Mouse (Mus musculus): ENCODE data around the gene Thada. TPM values are rescaled to one million over a fixed set of nuclear protein-coding genes. Genes with fewer than 3 reads are reported as not detected.

Gene Thada
- total and polyA plus RNA-seq, 2 experiments from 2014 or later: 2.6 to 19.2 TPM

DNA sequence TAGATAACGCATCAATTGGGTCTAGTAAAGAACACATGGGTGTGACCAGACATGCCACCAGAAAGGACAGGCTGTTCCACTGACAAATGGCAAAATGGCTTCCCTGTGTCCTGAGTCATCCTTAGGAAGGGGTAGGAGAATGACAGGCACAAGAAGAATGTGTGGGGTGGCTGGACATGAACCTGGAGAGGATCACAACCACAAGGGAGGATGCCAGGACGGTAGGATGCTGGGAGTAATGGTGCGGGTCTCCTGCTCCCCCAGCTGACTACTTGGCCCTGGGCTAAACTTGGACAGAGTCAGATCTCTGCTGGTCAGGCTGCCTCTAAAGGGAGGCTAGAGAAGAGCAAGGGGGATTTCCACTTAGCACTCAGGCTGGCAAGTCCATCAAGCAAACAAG is 270.2 kb downstream of the Thada start:
- Histone ChIP-seq H3K4me1 (ENCODE audit: insufficient read depth) (no peaks in the 10 kb centered on the region), H3K4me3 (ENCODE audit: low read depth, low read length) (no peak overlapping the region), H3K9me3 (ENCODE audit: low read length) (no peaks in the 10 kb centered on the region), H3K27ac (ENCODE audit: low read depth, low read length) (no peak overlapping the region), H3K27me3 (ENCODE audit: insufficient read depth, low read length) (no peaks in the 10 kb centered on the region), H3K9ac (no peak overlapping the region), H3K4me2 (ENCODE audit: low read depth) (no peak overlapping the region), H3K36me3 (ENCODE audit: insufficient read depth) (peaks cover 3% of the 10 kb centered on the region; the same call in 1 of the 2 replicates)
- no peak for ATAC-seq
- no peak for TF ChIP-seq CTCF (IDR thresholded peaks at IDR 0.05; ENCODE audit: low read depth)
- WGBS: 91% methylated on average over 3 of the region's 3 CpGs
- DNase-seq: no peak

DNA sequence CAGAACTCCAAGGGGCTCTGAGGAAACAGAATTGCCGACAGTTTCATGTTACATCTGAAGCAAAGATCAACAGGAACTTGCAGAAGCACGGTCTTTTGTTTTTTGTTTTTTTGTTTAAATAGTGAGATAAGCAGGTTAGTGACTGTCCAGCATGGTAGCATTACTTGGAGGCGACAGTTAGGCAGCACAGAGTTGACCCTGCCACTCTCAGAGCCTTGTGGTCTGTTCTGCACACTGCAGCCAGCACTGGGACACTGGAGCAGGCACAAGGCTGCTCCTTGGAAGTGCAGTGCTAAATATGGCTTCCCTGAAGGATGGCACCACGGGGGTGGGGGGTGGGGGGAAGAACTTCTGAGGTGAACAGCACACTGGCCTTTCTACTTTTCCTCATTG is 271.0 kb downstream of the Thada start:
- no peaks in the 10 kb centered on the region for H3K27me3 ChIP-seq (ENCODE audit: insufficient read depth, low read length)
- H3K9me3 ChIP-seq (ENCODE audit: low read length): no peaks in the 10 kb centered on the region
- no peak for TF ChIP-seq CTCF (IDR thresholded peaks at IDR 0.05; ENCODE audit: low read depth)
- no peaks in the 10 kb centered on the region for H3K4me1 ChIP-seq (ENCODE audit: insufficient read depth)
- ATAC-seq: no peak
- DNase-seq: no peak
- no peak overlapping the region for H3K27ac ChIP-seq (ENCODE audit: low read depth, low read length)
- 66% methylated on average over 4 of the region's 4 CpGs for WGBS
- H3K4me2 ChIP-seq (ENCODE audit: low read depth): no peak overlapping the region
- no peak overlapping the region for H3K4me3 ChIP-seq (ENCODE audit: low read depth, low read length)
- no peak overlapping the region for H3K9ac ChIP-seq
- H3K36me3 ChIP-seq (ENCODE audit: insufficient read depth): peaks cover 3% of the 10 kb centered on the region; the same call in 1 of the 2 replicates

DNA sequence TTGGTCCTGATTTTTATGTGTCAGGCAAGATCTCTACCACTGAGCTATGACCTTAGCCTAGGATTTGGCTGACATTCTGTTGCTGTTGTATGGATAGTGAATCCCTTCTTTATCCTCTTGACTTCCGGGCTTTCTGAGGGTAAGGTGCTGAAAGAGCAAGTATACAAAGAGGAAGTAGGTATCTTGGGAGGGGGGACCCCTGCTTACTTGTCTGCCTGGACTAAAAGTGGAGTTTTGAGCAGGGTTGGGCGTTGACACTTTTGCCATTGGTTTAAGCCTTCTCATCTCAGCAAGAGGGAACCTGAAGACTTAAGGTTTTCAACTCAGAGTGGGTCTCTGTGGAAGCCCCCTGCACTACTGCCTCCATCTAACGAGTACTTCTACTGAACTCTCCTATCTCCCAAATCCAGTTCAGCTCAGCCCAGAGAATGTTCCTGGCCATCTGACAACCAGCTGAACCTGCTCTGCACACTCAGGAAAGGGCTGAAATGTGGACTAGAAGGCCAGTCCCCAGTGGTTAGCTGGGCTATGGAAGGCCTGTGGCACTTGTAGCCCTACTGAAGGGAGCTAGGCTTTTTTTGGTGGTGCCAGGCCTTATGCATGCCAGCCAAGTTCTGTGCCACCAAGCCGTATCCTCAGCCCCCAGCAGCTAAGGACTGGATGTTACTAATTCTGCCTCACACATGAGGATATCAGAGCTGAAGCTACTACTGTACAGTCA is 271.6 kb downstream of the Thada start:
- no peaks in the 10 kb centered on the region for H3K4me1 ChIP-seq (ENCODE audit: insufficient read depth)
- DNase-seq (no peak), ATAC-seq (no peak)
- H3K36me3 ChIP-seq (ENCODE audit: insufficient read depth): peaks cover 3% of the 10 kb centered on the region; the same call in 1 of the 2 replicates
- TF ChIP-seq CTCF (IDR thresholded peaks at IDR 0.05; ENCODE audit: low read depth): no peak
- H3K9ac ChIP-seq: no peak overlapping the region
- no peaks in the 10 kb centered on the region for H3K9me3 ChIP-seq (ENCODE audit: low read length)
- WGBS: 89% methylated on average over 4 of the region's 4 CpGs
- no peaks in the 10 kb centered on the region for H3K27me3 ChIP-seq (ENCODE audit: insufficient read depth, low read length)
- no peak overlapping the region for H3K27ac ChIP-seq (ENCODE audit: low read depth, low read length)
- H3K4me2 ChIP-seq (ENCODE audit: low read depth): no peak overlapping the region
- no peak overlapping the region for H3K4me3 ChIP-seq (ENCODE audit: low read depth, low read length)

DNA sequence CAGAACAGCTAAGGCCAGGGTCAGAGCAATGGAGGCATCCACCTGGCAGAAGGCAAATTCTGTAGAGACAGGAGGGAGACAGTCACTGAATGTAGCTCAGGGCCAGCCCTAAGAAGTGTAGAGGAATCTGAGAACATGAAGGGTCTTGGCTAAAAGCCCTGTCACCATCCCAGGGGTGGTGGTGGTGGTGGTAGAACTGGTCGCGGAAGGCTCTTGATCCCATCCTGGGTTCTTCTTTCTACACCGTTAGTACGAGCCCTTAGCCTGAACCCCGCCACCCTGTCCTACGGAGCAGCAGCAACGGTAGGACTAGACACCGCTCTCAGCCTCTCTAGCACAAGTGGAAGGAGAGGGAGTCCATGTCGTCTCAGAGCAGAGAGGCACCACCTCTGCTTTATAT is 272.6 kb downstream of the Thada start:
- no peaks in the 10 kb centered on the region for H3K4me1 ChIP-seq (ENCODE audit: insufficient read depth)
- H3K4me2 ChIP-seq (ENCODE audit: low read depth): no peak overlapping the region
- no peak overlapping the region for H3K9ac ChIP-seq
- no peak overlapping the region for H3K27ac ChIP-seq (ENCODE audit: low read depth, low read length)
- H3K27me3 ChIP-seq (ENCODE audit: insufficient read depth, low read length): no peaks in the 10 kb centered on the region
- DNase-seq: no peak
- no peak for TF ChIP-seq CTCF (IDR thresholded peaks at IDR 0.05; ENCODE audit: low read depth)
- 88% methylated on average over 9 of the region's 9 CpGs for WGBS
- ATAC-seq: no peak
- no peak overlapping the region for H3K4me3 ChIP-seq (ENCODE audit: low read depth, low read length)
- no peaks in the 10 kb centered on the region for H3K9me3 ChIP-seq (ENCODE audit: low read length)
- H3K36me3 ChIP-seq (ENCODE audit: insufficient read depth): peaks cover 3% of the 10 kb centered on the region; the same call in 1 of the 2 replicates

DNA sequence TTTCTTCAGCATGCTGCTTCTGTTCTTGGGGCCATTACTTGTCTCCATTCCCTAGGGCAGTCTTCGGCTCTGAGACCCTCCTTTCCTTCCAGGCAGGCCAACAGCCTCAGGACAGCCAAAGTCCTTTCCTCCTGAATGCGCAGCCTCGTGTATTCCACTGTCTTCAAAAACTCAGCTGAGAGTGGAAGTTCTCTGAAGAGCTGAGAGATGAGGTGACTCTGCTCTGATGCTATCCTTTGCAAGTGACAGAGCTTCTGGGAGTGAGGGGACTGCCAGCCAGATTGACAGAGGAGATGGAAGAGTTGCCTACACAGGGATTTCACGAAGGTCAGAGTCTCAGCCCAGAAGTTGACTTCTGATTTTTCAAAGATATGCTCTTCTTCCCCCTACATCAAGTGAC is 274.1 kb downstream of the Thada start:
- no peaks in the 10 kb centered on the region for H3K4me1 ChIP-seq (ENCODE audit: insufficient read depth)
- ATAC-seq: no peak
- H3K27ac ChIP-seq (ENCODE audit: low read depth, low read length): no peak overlapping the region
- no peak overlapping the region for H3K9ac ChIP-seq
- no peak overlapping the region for H3K4me3 ChIP-seq (ENCODE audit: low read depth, low read length)
- peaks cover 3% of the 10 kb centered on the region; the same call in 1 of the 2 replicates for H3K36me3 ChIP-seq (ENCODE audit: insufficient read depth)
- DNase-seq: no peak
- H3K4me2 ChIP-seq (ENCODE audit: low read depth): no peak overlapping the region
- TF ChIP-seq CTCF (IDR thresholded peaks at IDR 0.05; ENCODE audit: low read depth): no peak
- 89% methylated on average over 4 of the region's 4 CpGs for WGBS
- H3K27me3 ChIP-seq (ENCODE audit: insufficient read depth, low read length): no peaks in the 10 kb centered on the region
- H3K9me3 ChIP-seq (ENCODE audit: low read length): no peaks in the 10 kb centered on the region

DNA sequence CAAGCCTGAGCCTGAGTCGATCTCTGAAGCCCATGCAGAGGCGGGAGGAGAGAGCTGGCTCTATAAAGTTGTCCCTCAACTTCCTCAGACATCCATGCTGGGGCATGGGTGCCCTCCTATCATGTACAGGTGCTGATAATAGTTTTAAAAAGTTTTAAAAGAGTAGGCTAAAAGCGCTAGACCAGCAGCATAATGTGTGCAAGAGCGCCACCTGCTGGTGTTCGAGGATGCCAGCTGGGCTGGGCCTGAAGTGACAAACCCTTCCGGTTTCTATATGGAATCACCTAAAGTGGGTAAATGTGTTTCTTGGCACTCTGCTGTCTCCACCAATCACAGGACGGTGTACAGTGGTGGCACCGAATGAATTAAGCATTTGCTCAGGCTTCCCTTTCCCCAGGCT is 275.1 kb downstream of the Thada start:
- Histone ChIP-seq H3K4me3 (ENCODE audit: low read depth, low read length) (no peak overlapping the region), H3K27ac (ENCODE audit: low read depth, low read length) (no peak overlapping the region), H3K4me2 (ENCODE audit: low read depth) (no peak overlapping the region), H3K4me1 (ENCODE audit: insufficient read depth) (no peaks in the 10 kb centered on the region), H3K27me3 (ENCODE audit: insufficient read depth, low read length) (no peaks in the 10 kb centered on the region), H3K9me3 (ENCODE audit: low read length) (no peaks in the 10 kb centered on the region), H3K9ac (no peak overlapping the region), H3K36me3 (ENCODE audit: insufficient read depth) (peaks cover 3% of the 10 kb centered on the region; the same call in 1 of the 2 replicates)
- peak; percentile 92 for TF ChIP-seq CTCF (IDR thresholded peaks at IDR 0.05; ENCODE audit: low read depth)
- WGBS: 26% methylated on average over 8 of the region's 8 CpGs
- ATAC-seq (no peak), DNase-seq (peak; percentile 88)

DNA sequence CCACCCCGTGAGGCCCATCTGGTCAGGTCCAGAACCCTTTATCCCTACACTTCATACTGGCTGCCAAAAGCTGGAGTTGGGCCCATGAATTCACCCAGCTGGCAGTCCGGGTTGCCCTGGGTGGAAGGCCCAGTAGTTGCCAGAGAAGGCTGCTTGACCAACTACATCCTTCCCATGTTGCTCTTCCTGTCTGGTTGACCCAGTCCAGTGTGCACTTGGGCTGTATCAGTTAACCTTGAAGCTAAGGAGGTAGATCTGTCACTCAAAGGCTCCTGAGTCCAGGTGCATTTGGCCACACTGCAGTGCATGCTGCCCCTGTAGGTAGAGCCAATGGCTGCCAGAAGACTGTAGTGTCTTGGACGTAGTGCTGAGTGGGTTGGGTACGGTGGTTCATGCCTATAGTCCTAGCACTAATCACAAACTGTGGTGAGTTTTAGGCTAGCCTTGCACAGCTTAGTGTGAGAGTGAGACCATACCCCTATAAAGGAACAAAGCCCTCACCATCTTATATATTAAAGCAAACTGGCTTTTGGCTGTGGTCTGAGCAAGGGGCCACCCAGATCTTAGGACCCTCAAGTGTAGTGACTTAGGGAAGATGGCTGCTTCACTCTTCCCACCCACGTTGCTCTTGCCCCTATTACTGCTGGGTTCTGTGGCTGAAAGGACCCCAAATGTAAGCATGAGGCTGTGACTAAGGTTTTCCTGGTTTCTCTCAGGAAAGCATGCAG is 276.7 kb downstream of the Thada start:
- peaks cover 3% of the 10 kb centered on the region; the same call in 1 of the 2 replicates for H3K36me3 ChIP-seq (ENCODE audit: insufficient read depth)
- DNase-seq (no peak), ATAC-seq (no peak)
- H3K27me3 ChIP-seq (ENCODE audit: insufficient read depth, low read length): no peaks in the 10 kb centered on the region
- H3K4me2 ChIP-seq (ENCODE audit: low read depth): no peak overlapping the region
- no peaks in the 10 kb centered on the region for H3K4me1 ChIP-seq (ENCODE audit: insufficient read depth)
- H3K27ac ChIP-seq (ENCODE audit: low read depth, low read length): peak overlapping the region; percentile 78
- no peak overlapping the region for H3K9ac ChIP-seq
- no peak overlapping the region for H3K4me3 ChIP-seq (ENCODE audit: low read depth, low read length)
- TF ChIP-seq CTCF (IDR thresholded peaks at IDR 0.05; ENCODE audit: low read depth): 0 out of 2 replicates have a peak, but pooled peaks have one; percentile 1
- no peaks in the 10 kb centered on the region for H3K9me3 ChIP-seq (ENCODE audit: low read length)
- 65% methylated on average over 5 of the region's 5 CpGs for WGBS

Data from forebrain, postnatal 0 days (tissue).